Mouse (Mus musculus) thymus, adult 2 months (tissue): ENCODE data around the gene Arntl2. TPM values are rescaled to one million over a fixed set of nuclear protein-coding genes. Genes with fewer than 3 reads are reported as not detected.

Experiments used
- DNase-seq: peaks from one replicate; pipeline ENCODE4 v3.0.0; 2021
- H3K27ac ChIP-seq: fragments of 200-500 bp; 2 replicates; pipeline ENCODE4 v1.5.1; 2012; ENCODE audit warnings: low read length, control low read depth; ENCODE audit not compliant: control insufficient read depth, insufficient read depth
- H3K27me3 ChIP-seq: fragments of 200-500 bp; 2 replicates; pipeline ENCODE4 v1.6.1; 2012; ENCODE audit warnings: mild to moderate bottlenecking, low read length, moderate library complexity, mixed read lengths; ENCODE audit not compliant: control insufficient read depth, insufficient read depth
- H3K36me3 ChIP-seq: fragments of 200-500 bp; 2 replicates; pipeline ENCODE4 v1.6.1; 2012; ENCODE audit warnings: mild to moderate bottlenecking, low read length, moderate library complexity; ENCODE audit not compliant: control insufficient read depth, insufficient read depth
- H3K4me1 ChIP-seq: fragments of 200-500 bp; replicated peaks from 2 replicates; pipeline ENCODE4 v1.6.1; 2012; ENCODE audit warnings: low read length; ENCODE audit not compliant: control insufficient read depth, insufficient read depth
- H3K4me3 ChIP-seq: fragments of 200-500 bp; 2 replicates; pipeline ENCODE4 v1.5.1; 2012; ENCODE audit warnings: mild to moderate bottlenecking, low read length, control low read depth, moderate library complexity; ENCODE audit not compliant: control insufficient read depth, insufficient read depth
- CTCF ChIP-seq: fragments of 200-500 bp; IDR thresholded peaks from 2 replicates; pipeline ENCODE4 v1.5.1; 2012; ENCODE audit warnings: mild to moderate bottlenecking, control low read depth, low read length, moderate library complexity, borderline replicate concordance; ENCODE audit not compliant: control insufficient read depth, poor library complexity, insufficient read depth; ENCODE audit errors: extremely low read depth
- POLR2A ChIP-seq: fragments of 200-500 bp; IDR thresholded peaks from 2 replicates; pipeline ENCODE4 v1.6.1; 2012; ENCODE audit warnings: mild to moderate bottlenecking, low read length, control low read depth, moderate library complexity; ENCODE audit not compliant: control insufficient read depth, poor library complexity, insufficient read depth; ENCODE audit errors: extremely low read depth
- WGBS: fragments of 180-500 bp; shearing (Covaris S2); methylation state at CpG from one replicate; pipeline ENCODE4 v1.1.7; 2018; 5-methylcytosine and 5-hydroxymethylcytosine counted together
- polyA plus RNA-seq: library from polyadenylated mRNA; depleted of rRNA; stranded (reverse); fragments of >200 nt; gene quantifications from 2 replicates; pipeline ENCODE4 v1.2.3, GENCODE M21; 2012; rRNA removed

Arntl2 gene
- polyA plus RNA-seq, 1 experiment, result 5.2 TPM

DNA sequence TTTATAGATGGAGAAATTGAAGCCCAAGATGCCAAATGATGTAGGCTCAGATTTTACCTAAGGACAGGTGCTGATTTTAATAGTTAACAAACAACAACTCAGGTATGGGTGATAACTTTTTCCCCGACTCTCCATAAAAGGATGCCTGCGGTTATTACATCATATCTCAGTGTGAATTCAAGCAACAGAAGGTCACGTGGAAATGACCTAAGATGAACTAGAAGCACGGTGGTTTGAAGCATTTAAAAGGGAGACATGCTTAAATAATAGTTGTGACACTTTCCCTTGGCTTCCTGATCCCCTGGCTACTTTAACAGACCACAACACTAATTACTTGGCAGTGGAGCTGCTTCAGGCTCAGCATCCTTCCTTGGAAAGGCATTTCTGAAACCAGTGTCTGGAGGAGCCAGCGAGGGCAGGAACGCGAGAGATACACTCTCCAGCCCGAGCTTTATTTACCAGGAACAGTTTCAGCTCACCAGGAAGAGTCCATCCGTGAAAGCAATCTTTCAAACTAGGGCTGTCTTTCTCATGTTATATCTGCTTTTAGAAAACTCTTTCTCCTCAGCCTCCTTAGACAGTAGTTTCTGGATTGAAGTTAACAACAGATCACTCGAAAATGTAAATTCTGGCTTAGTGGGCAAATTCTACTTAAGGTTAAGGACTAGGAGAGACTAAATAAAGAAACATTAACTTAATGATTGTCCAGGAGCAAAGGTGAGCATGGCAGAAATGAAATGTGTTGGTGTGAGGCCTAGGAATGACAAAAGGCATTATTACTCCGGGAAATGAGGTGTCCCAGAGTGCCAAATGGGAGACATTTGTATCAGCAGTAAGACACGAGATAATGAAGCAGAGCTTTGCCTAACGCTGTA, 86.3 kb downstream of the Arntl2 start:
- Histone ChIP-seq H3K4me3 (no peak overlapping the region), H3K27ac (no peak overlapping the region), H3K36me3 (no peaks in the 10 kb centered on the region), H3K4me1 (no peaks in the 10 kb centered on the region), H3K27me3 (no peaks in the 10 kb centered on the region)
- no peak for DNase-seq
- no peak for TF ChIP-seq CTCF
- no peak for TF ChIP-seq POLR2A
- WGBS, result 84% methylated on average over 13 of the region's 13 CpGs

Other genes starting within 250 kb of the Arntl2 start
- 156 and 184 TPM in 2 replicates for gene Fgfr1op2, start 218.9 kb upstream of the Arntl2 start, polyA plus RNA-seq
- gene Ints13, start 218.2 kb upstream of the Arntl2 start, polyA plus RNA-seq, result 37.3 and 44.0 TPM in 2 replicates
- 35.4 and 38.8 TPM in 2 replicates for gene Med21, start 153.5 kb upstream of the Arntl2 start, polyA plus RNA-seq
- gene Tm7sf3, start 153.2 kb upstream of the Arntl2 start, polyA plus RNA-seq, result 8.4 and 9.6 TPM in 2 replicates
- gene Stk38l, start 71.1 kb upstream of the Arntl2 start, polyA plus RNA-seq, result 3.5 and 3.8 TPM in 2 replicates
- gene Smco2, start 54.0 kb downstream of the Arntl2 start, polyA plus RNA-seq, result 0.42 TPM in 1 of 2 replicates, not detected in the other
- gene Ppfibp1, start 92.4 kb downstream of the Arntl2 start, polyA plus RNA-seq, result 4.2 and 5.0 TPM in 2 replicates
- not detected in 2 replicates for gene 1700034J05Rik, start 158.4 kb downstream of the Arntl2 start, polyA plus RNA-seq
- gene Rep15, start 236.5 kb downstream of the Arntl2 start, polyA plus RNA-seq, result 0.09 and 0.16 TPM in 2 replicates
- gene Mrps35, start 246.7 kb downstream of the Arntl2 start, polyA plus RNA-seq, result 8.4 and 9.4 TPM in 2 replicates